Comparison of ENCODE assay signal across 8 mouse cellular contexts in genomic region chr14:52327910-52328812, GRCm38 (mm10). TPM values are rescaled to one million over a fixed set of nuclear protein-coding genes. Genes with fewer than 3 reads are reported as not detected.
DNase-seq lines count a peak whose midpoint lies in the region; ATAC-seq and TF ChIP-seq lines count a peak whose summit lies in the region.

TSS of gene Sall2 (minus strand) at chr14:52328762.

- peak within 1 kb of the TSS; percentile 52 for H3K9ac ChIP-seq in neural tube, embryonic 15.5 days (replicated peaks)

- no peak for DNase-seq in heart, embryonic 10.5 days (ENCODE audit: low spot score)
- no peak for DNase-seq in heart, postnatal 10 days
- no peak for DNase-seq in thymus, adult 2 months
- DNase-seq in thymus, postnatal 0 days (ENCODE audit: low spot score): no peak
- no peak for DNase-seq in left cerebral cortex, postnatal 25 days (ENCODE audit: low spot score in 2 of 2)
- no peak for DNase-seq in adrenal gland, adult 18-20 months (ENCODE audit: low spot score in 2 of 2)
- DNase-seq in right cerebral cortex, postnatal 14 days: no peak

- no peaks in the 10 kb centered on the region for H3K36me3 ChIP-seq in heart, embryonic 10.5 days
- H3K36me3 ChIP-seq in thymus, adult 2 months (ENCODE audit: control insufficient read depth, insufficient read depth, low read length): no peaks in the 10 kb centered on the region
- no peaks in the 10 kb centered on the region for H3K36me3 ChIP-seq in neural tube, embryonic 15.5 days

- intact Hi-C loops in heart, postnatal 10 days (cut with DNase I): no loop called here
- intact Hi-C loops in left cerebral cortex, postnatal 25 days (cut with DNase I): no loop called here

- no peaks in the 10 kb centered on the region for H3K9me3 ChIP-seq in heart, embryonic 10.5 days
- no peaks in the 10 kb centered on the region for H3K9me3 ChIP-seq in neural tube, embryonic 15.5 days (replicated peaks)

- ATAC-seq in neural tube, embryonic 15.5 days (ENCODE audit: low FRiP score): peak; percentile 79

- H3K27me3 ChIP-seq in heart, embryonic 10.5 days (ENCODE audit: insufficient read depth, poor library complexity, severe bottlenecking): peaks cover 55% of the 10 kb centered on the region
- H3K27me3 ChIP-seq in thymus, adult 2 months (ENCODE audit: control insufficient read depth, insufficient read depth, low read length): peaks cover 9% of the 10 kb centered on the region
- H3K27me3 ChIP-seq in neural tube, embryonic 15.5 days (replicated peaks): no peaks in the 10 kb centered on the region

- whole genome bisulfite sequencing in heart, embryonic 10.5 days: under 1% methylated on average over 26 of the region's 26 CpGs
- 7% methylated on average over 26 of the region's 26 CpGs for WGBS in thymus, adult 2 months
- WGBS in neural tube, embryonic 15.5 days: under 1% methylated on average over 26 of the region's 26 CpGs

- peak within 1 kb of the TSS; percentile 88 for H3K4me2 ChIP-seq in neural tube, embryonic 15.5 days

- TF ChIP-seq CTCF in thymus, adult 2 months (IDR thresholded peaks at IDR 0.05; ENCODE audit: borderline replicate concordance, control insufficient read depth, extremely low read depth, insufficient read depth, low read length, poor library complexity): no peak

- H3K4me3 ChIP-seq in heart, embryonic 10.5 days: peak within 1 kb of the TSS; percentile 63
- H3K4me3 ChIP-seq in thymus, adult 2 months (ENCODE audit: control insufficient read depth, insufficient read depth, low read length): no peak within 1 kb of the TSS
- peak within 1 kb of the TSS; percentile 48 for H3K4me3 ChIP-seq in neural tube, embryonic 15.5 days (replicated peaks)

- no peak for TF ChIP-seq POLR2A in thymus, adult 2 months (IDR thresholded peaks at IDR 0.05; ENCODE audit: control insufficient read depth, extremely low read depth, insufficient read depth, low read length, poor library complexity)

- no peak within 1 kb of the TSS for H3K27ac ChIP-seq in heart, embryonic 10.5 days
- no peak within 1 kb of the TSS for H3K27ac ChIP-seq in thymus, adult 2 months (ENCODE audit: control insufficient read depth, insufficient read depth, low read length)
- H3K27ac ChIP-seq in neural tube, embryonic 15.5 days (replicated peaks): peak within 1 kb of the TSS; percentile 76

- H3K4me1 ChIP-seq in heart, embryonic 10.5 days: peaks cover 10% of the 10 kb centered on the region
- no peaks in the 10 kb centered on the region for H3K4me1 ChIP-seq in thymus, adult 2 months (replicated peaks; ENCODE audit: control insufficient read depth, insufficient read depth, low read length)
- peaks cover 22% of the 10 kb centered on the region for H3K4me1 ChIP-seq in neural tube, embryonic 15.5 days

RNA-seq across cellular contexts. Expression of gene Sall2, which starts in this region (rescaled TPM):
- polyA plus RNA-seq in heart, embryonic 10.5 days (2016; fragmentation: Nextera tagmentation; extraction: Ambion mirVana): 12.1 and 17.1 TPM in 2 replicates
- total RNA-seq in heart, postnatal 10 days (2021): 1 to 10 TPM; 4.6 to 5.7 TPM
- 23.3 and 24.7 TPM in 2 replicates for polyA plus RNA-seq in thymus, adult 2 months (2012; rRNA removed)
- polyA plus RNA-seq in thymus, postnatal 0 days (2015; fragmentation: Nextera tagmentation; extraction: Ambion mirVana): 6.2 and 7.3 TPM in 2 replicates
- total RNA-seq in left cerebral cortex, postnatal 25 days (2021): 10 to 100 TPM; 32.3 to 33.4 TPM
- polyA plus RNA-seq in neural tube, embryonic 15.5 days (2015; fragmentation: Nextera tagmentation; extraction: Ambion mirVana): 40.0 and 41.6 TPM in 2 replicates
- 1 to 10 TPM; 4.6 to 5.2 TPM for total RNA-seq in adrenal gland, adult 18-20 months (2021)

Comparison
In these comparisons a context has a peak if more than half of its experiments do, and no peak if none do; other contexts are left out.
1. RNA of gene Sall2 (total RNA-seq): 32.3 to 33.4 TPM in left cerebral cortex, postnatal 25 days; 4.6 to 5.7 TPM in heart, postnatal 10 days and 4.6 to 5.2 TPM in adrenal gland, adult 18-20 months; every median in the first group is over 4 times any median in the second.